Mouse (Mus musculus): Measurements from ENCODE around the gene Gria1.

The Gria1 gene

GRCm38 (mm10) chr11:57011024-57011690 lies at the start of gene Gria1:
TSS of gene Gria1 (plus strand) at chr11:57011387.
- DNase-seq (ENCODE audit: low spot score in 2 of 2), result no peak

GRCm38 (mm10) chr11:56961751-56962150 lies 49.4 kb upstream of the Gria1 start:
- no peak for DNase-seq (ENCODE audit: low spot score in 2 of 2)

DNA sequence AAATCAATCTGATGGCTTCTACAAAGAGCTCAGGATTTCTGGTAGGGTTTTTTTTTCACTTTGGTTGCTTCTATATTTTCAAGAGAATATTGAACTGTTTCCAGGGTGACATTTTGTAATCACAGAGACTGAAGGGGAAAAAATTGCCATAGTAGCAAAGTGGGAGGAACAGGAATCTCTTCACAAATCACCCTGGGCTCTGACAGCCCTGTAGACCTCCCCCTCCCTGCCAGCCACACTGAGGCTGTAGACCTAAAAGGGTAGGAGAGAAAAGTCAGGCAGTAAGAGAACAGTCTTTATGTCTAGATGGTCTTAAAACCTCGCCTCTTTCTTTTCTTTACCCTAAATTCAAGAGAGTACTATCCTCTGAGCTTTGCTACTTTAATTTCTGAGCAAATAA lies 38.4 kb upstream of the Gria1 start:
- no peak for DNase-seq (ENCODE audit: low spot score in 2 of 2)

GRCm38 (mm10) chr11:56984321-56985000 lies 26.7 kb upstream of the Gria1 start:
- DNase-seq (ENCODE audit: low spot score in 2 of 2), result no peak

DNA sequence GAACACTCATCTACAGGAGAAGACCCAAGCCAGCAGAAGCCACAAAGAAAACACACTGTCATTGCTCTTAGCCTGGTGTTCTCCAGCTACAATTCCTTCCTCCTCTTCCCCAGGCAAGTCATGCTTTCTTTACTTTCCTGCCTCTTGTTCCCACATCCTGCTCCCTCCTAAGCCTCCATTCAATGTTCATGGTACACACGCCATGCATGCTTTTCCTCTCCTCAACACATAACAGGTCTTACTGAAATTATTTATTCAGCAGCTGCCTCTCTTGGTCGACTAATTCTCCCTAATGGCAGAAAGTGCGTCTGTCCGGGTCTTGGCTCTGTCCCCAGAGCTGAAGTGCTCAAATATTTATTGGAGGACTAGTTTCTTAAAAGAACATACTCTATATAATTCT lies 25.7 kb upstream of the Gria1 start:
- no peak for DNase-seq (ENCODE audit: low spot score in 2 of 2)

DNA sequence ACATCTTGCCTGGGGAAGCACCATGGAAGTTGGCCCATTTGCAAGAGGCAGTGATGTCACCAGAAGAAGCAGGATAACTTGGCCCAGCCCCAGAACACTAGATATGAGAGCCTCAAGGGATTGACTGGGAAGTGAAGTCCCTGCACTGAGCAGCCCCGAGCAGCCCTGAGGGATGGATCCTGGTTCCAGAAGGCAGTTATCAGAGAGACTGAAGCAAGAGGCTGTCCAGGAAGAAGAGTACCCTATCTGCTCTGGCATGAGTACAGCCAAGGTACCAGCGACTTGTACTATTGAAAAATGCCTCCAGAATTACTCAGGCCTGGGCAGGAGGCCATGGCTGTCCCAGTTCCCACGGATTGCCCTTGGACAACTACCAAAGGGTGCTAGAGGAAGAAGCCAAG lies 11.6 kb upstream of the Gria1 start:
- no peak for DNase-seq (ENCODE audit: low spot score in 2 of 2)

DNA sequence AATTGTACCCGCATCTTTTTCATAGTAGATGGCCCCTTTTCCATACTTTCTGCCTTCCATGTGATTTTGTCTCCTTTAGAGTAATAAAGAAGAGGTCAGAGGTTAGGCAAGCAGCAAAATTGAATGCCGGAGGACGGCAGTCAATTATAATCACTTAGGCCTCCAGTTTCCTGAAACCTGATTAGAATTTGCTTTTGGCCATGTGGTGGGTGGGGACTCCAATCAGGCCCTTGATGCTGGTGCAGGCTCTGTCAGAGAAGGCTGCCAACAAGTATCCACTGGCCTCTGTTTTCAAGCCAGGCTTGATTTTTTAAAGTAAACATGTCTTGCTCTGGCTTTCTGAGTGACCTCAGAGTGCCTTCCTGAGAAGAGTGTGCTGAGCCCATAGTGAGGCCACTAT lies 6.6 kb upstream of the Gria1 start:
- no peak for DNase-seq (ENCODE audit: low spot score in 2 of 2)

DNA sequence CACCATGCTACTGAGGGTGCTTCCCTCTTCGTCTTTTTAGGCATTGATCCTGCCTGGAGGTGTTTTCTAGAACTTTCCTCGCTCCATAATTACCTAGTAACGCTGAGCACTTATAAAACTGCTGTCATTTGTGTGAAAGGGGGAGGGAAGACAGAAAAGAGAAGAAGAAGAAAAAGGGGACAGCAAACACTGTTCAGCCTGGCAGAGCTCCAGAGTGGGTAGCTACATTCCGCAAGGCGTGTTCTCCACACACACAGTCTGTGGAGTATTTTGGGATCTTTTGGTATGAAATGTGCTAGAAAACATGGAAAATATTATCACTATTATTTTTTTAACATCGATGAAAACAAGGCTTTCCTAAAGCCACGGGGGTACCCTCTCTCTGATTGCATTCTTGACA lies 5.8 kb upstream of the Gria1 start:
- no peak for DNase-seq (ENCODE audit: low spot score in 2 of 2)

GRCm38 (mm10) chr11:57007790-57008189 lies 3.4 kb upstream of the Gria1 start:
- DNase-seq (ENCODE audit: low spot score in 2 of 2), result no peak

DNA sequence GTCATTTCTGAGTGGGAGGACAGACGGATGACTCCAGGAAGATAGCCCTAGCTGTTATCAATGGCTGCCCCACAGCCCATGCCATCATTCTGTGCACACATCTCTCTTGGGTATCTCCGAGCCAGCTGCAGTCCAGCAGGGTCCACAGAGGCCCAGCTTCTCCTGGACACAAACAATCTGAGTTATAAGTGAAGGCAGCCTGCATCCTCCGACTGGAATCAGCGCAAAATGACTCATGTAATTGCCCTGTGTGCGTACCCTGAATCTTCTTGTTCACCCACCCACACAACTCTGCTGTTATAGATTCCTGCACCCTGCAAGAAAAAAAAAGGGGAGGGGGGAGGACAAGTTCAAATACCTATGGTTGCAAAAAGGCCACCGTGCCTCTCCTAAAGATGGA lies 576 bp upstream of the Gria1 start:
- DNase-seq (ENCODE audit: low spot score in 2 of 2), result no peak

DNA sequence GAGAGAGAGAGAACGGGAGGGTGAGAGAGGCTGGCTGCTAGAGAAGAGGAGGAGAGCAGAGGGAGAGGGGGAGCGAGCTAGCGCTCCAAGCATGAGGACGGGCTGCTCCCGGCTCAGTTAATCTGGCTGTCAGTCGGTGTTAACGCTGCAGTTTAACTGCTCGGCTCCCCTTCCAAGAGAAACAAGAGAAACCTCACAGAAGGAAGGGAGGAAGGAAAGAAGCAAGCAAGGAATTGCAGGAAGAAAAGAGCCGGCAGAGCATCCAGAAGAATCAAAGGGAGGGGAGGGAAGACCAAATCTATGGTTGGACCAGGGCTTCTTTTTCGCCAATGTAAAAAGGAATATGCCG lies 478 bp downstream of the Gria1 start:
- DNase-seq (ENCODE audit: low spot score in 2 of 2), result no peak

DNA sequence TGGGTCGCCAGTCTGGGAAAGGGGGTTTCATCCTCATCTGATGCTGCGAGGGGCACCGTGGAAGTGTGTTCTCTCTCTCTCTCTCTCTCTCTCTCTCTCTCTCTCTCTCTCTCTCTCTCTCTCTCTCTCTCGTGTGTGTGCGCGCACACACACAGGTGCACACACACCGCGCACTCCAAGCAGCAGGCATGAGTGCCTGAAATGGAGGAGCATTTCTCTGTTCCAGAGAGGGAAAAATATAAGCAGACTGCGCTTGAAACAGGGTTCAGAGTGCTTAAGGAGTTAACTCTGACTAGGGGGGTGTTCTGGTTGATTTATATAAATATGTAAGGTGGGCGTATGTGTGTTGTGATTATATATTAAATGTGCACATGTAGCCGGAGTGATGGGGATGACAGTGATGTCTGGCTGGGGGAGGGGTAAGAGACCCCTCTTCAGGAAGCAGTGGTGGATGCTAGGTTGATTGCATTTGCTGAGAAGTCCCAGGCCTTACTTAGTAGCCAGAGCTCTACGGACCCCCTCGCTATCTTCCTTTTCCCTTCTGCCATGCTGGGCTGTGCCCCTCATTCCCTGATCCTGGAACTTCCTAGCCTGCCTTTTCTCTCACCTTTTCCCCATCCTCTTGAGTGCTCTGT lies 1.2 kb downstream of the Gria1 start:
- DNase-seq (ENCODE audit: low spot score in 2 of 2), result no peak

- no peak for DNase-seq (ENCODE audit: low spot score in 2 of 2)
Observed at GRCm38 (mm10) chr11:57013464-57014190, 2.4 kb downstream of the Gria1 start.

DNA sequence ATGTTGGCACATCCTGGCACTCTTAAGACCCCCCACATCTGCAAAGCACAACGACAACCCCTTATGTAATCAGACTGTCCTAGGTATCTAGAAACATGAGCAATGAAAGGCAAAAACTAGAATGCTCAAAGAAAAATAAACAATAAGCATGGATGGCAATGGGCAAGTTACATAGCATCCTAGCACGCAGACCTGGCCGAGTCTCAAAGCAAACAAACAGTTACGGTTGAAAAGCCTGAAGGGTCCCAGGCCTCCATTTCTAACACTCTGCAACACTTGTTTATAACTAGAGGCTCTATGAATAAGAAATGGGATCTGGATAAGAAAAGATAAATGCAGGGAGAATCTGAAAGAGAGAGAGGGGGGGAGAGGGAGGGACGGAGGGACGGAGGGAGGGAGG lies 3.2 kb downstream of the Gria1 start:
- no peak for DNase-seq (ENCODE audit: low spot score in 2 of 2)

GRCm38 (mm10) chr11:57018536-57018935 lies 7.3 kb downstream of the Gria1 start:
- DNase-seq (ENCODE audit: low spot score in 2 of 2), result no peak

GRCm38 (mm10) chr11:57022400-57022799 lies 11.2 kb downstream of the Gria1 start:
- DNase-seq (ENCODE audit: low spot score in 2 of 2), result no peak

- DNase-seq (ENCODE audit: low spot score in 2 of 2), result no peak
Observed at GRCm38 (mm10) chr11:57030448-57030847, 19.3 kb downstream of the Gria1 start.

DNA sequence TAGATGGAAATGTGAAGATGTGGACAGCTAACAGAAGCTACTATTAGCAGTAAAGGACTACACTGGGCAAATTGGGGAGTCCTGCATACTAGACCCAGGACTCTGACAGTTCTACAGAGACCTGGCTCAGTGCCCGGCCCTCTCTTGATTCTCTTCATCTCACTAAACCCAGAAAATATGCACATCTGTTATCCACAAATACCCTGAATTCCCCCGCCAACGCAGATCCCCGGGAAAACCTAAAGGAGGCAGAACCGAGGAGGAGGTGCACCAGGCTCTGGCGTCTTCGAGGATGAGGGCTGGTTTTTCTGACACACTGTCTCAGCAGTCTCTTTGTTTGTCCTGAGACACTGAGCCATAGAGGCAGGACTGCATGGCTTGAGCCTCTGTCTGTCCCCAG lies 27.6 kb downstream of the Gria1 start:
- DNase-seq (ENCODE audit: low spot score in 2 of 2), result no peak

- DNase-seq (ENCODE audit: low spot score in 2 of 2), result no peak
Observed at GRCm38 (mm10) chr11:57039306-57039705, 28.1 kb downstream of the Gria1 start.

DNA sequence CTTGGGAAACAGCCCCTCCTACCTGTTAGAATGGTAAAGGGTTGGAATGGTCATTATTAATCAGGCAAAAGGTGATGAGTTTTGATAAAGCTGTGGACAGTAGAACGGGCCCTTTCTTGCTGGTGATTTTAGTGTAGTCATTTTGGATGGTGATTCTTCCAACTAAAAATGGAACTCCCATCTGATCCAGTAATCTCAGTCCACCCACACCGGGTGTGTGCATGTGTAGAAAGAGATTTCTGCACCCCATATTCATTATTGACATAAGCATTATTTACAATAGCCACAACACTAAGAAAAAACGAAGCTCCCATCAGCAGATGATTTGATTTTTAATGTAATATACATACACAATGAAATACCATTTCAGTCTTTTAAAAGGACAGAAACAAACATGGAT lies 30.9 kb downstream of the Gria1 start:
- DNase-seq (ENCODE audit: low spot score in 2 of 2), result no peak

DNA sequence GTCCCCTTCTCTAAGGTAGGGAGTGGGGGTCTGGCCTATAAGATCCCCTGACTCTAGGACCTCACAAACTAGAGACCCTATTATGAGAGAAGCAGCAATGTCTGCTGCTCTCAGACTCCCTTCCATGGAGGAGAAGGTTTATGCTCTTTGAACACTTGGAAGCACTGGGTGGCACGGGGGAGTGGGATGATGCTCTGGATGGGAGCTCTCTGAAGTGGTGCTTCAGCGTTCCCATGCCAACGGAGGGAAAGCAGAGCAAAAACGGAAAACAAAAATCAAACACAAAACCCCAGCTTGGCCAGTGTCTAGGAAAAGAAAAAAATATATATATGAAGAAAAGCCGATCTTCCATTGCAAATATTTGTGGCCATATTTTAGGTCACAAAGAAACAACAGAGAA lies 33.0 kb downstream of the Gria1 start:
- DNase-seq (ENCODE audit: low spot score in 2 of 2), result no peak

- DNase-seq (ENCODE audit: low spot score in 2 of 2), result no peak
Observed at GRCm38 (mm10) chr11:57051666-57052562, 40.7 kb downstream of the Gria1 start.

All from spleen, postnatal 14 days (tissue).